ENCODE assay signal across 1 mouse cellular context in genomic region chr19:29487326-29488072, GRCm38 (mm10).
TF ChIP-seq lines count a peak whose summit lies in the region.

No protein-coding gene starts in this region.

TF ChIP-seq in MEL, 35 proteins besides CTCF, POLR2A, EP300 and RAD21 (continued from another document):
- peak; percentile 44 for TF ChIP-seq SIN3A (IDR thresholded peaks at IDR 0.05; ENCODE audit: low read length)
- TF ChIP-seq ELF1 (IDR thresholded peaks at IDR 0.05; ENCODE audit: low read depth, low read length), result 0 out of 2 replicates have a peak, but pooled peaks have one; percentile 4
- TF ChIP-seq POLR2AphosphoS5 (IDR thresholded peaks at IDR 0.05; ENCODE audit: borderline replicate concordance, low read depth, low read length), result no peak
- TF ChIP-seq MAX (IDR thresholded peaks at IDR 0.05; ENCODE audit: low read length), result peak; percentile 79
- TF ChIP-seq USF1 (IDR thresholded peaks at IDR 0.05; ENCODE audit: low read depth, low read length), result peak; percentile 52; the same call in 1 of the 2 replicates
- no peak; the same call in 1 of the 2 replicates for TF ChIP-seq MXI1 (IDR thresholded peaks at IDR 0.05; ENCODE audit: low read depth, low read length)
- peak; percentile 95 for TF ChIP-seq JUND (IDR thresholded peaks at IDR 0.05; ENCODE audit: low read depth, low read length)
